Mouse (Mus musculus): ENCODE results near the gene Rnh1.

- no peak for TF ChIP-seq POLR2A (IDR thresholded peaks at IDR 0.05; ENCODE audit: borderline replicate concordance, extremely low read depth, low read depth, low read length)
- TF ChIP-seq CTCF (IDR thresholded peaks at IDR 0.05; ENCODE audit: insufficient read depth, low read length): no peak
Measured at GRCm38 (mm10) chr7:141141326-141141725, 31.3 kb downstream of the Rnh1 start.
